Comparison of ENCODE assay signal across 8 mouse cellular contexts in the genomic region with DNA sequence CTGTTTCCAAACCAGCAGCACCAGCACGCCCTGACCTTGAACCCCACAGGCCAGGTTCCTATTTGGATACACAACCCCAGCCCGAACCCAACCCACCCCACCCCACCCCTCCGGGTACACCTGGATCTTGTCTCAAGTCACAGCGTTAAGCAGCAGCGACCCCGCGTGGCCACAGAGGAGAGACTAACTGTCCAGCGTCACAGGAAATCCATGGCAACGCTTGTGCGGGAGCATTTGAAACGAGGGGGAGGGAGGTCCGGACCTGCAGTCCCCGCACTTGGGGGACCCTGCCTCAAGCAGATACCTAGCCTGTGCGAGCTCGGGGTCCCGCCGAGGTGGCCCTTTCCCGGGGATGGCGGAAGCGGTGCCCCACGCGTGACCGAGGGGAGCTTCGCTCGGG. TPM values are rescaled to one million over a fixed set of nuclear protein-coding genes. Genes with fewer than 3 reads are reported as not detected.
A peak's percentile ranks its signal among the peaks of the same experiment; 100 is the strongest.
DNase-seq lines count a peak whose midpoint lies in the region; ATAC-seq and TF ChIP-seq lines count a peak whose summit lies in the region.

No protein-coding gene starts in this region.

- no peak for TF ChIP-seq EP300 in liver, embryonic 14.5 days (IDR thresholded peaks at IDR 0.05; ENCODE audit: low read depth)

- peak overlapping the region; percentile 72 for H3K9ac ChIP-seq in heart, embryonic 14.5 days (ENCODE audit: low read length)
- H3K9ac ChIP-seq in liver, embryonic 14.5 days (replicated peaks) = peak overlapping the region; percentile 45
- H3K9ac ChIP-seq in stomach, embryonic 15.5 days = peak overlapping the region; percentile 48

- peak; percentile 92 for DNase-seq in CD4-positive, CD25-positive, alpha-beta regulatory T cell, adult 2 months (ENCODE audit: low read depth, low spot score)
- DNase-seq in brain, adult 2 months (ENCODE audit: low read depth, low spot score) = peak; percentile 92
- DNase-seq in fibroblast of lung, adult 2 months (ENCODE audit: low read depth) = peak; percentile 53
- peak; percentile 94 for DNase-seq in kidney, postnatal 10 days
- peak; percentile 53 to 69 (median 58) for DNase-seq in liver, embryonic 14.5 days (ENCODE audit: low read depth in 3 of 3, low spot score in 3 of 3)
- DNase-seq in neural tube, embryonic 10.5 days (ENCODE audit: extremely low spot score, low spot score) = peak; percentile 89

- under 1% methylated on average over 25 of the region's 25 CpGs for WGBS in heart, embryonic 14.5 days
- 2% methylated on average over 25 of the region's 25 CpGs for WGBS in liver, embryonic 14.5 days (ENCODE audit: insufficient replicate concordance)
- under 1% methylated on average over 25 of the region's 25 CpGs for WGBS in stomach, embryonic 15.5 days

- H3K27me3 ChIP-seq in heart, embryonic 14.5 days (ENCODE audit: control insufficient read depth, insufficient read depth, low read length) = no peaks in the 10 kb centered on the region; the same call in 1 of the 2 replicates
- peaks cover 6% of the 10 kb centered on the region; the same call in 1 of the 2 replicates for H3K27me3 ChIP-seq in liver, embryonic 14.5 days (ENCODE audit: control insufficient read depth, insufficient read depth, low read length)
- H3K27me3 ChIP-seq in stomach, embryonic 15.5 days (replicated peaks) = no peaks in the 10 kb centered on the region

- H3K4me2 ChIP-seq in heart, embryonic 14.5 days (ENCODE audit: low read length) = peak overlapping the region; percentile 100
- peak overlapping the region; percentile 87 for H3K4me2 ChIP-seq in liver, embryonic 14.5 days (ENCODE audit: low read depth)
- H3K4me2 ChIP-seq in stomach, embryonic 15.5 days = peak overlapping the region; percentile 100

- no peak for ATAC-seq in heart, embryonic 14.5 days (ENCODE audit: insufficient number of reproducible peaks, insufficient read depth, low FRiP score, low read depth)
- ATAC-seq in liver, embryonic 14.5 days (ENCODE audit: insufficient read depth) = peak; percentile 40; the same call in 1 of the 2 replicates
- peak; percentile 51 for ATAC-seq in stomach, embryonic 15.5 days (ENCODE audit: insufficient read depth, low FRiP score, low read depth)

- no peaks in the 10 kb centered on the region for H3K9me3 ChIP-seq in heart, embryonic 14.5 days (ENCODE audit: control insufficient read depth, low read length)
- no peaks in the 10 kb centered on the region for H3K9me3 ChIP-seq in liver, embryonic 14.5 days (ENCODE audit: control insufficient read depth, low read length)
- H3K9me3 ChIP-seq in stomach, embryonic 15.5 days = no peaks in the 10 kb centered on the region

- H3K4me1 ChIP-seq in heart, embryonic 14.5 days (ENCODE audit: control insufficient read depth in 2 of 2, insufficient read depth in 2 of 2, low read length in 2 of 2) = peaks cover 0 to 9% of the 10 kb centered on the region in 2 experiments; a peak in 2 of 4 replicates
- H3K4me1 ChIP-seq in liver, embryonic 14.5 days (replicated peaks; ENCODE audit: control insufficient read depth in 2 of 2, insufficient read depth in 2 of 2, low read length in 1 of 2) = peaks cover 0 to 1% of the 10 kb centered on the region in 2 experiments; a peak in 2 of 4 replicates
- peaks cover 24% of the 10 kb centered on the region for H3K4me1 ChIP-seq in stomach, embryonic 15.5 days

- peak; percentile 85 for TF ChIP-seq CTCF in liver, embryonic 14.5 days (IDR thresholded peaks at IDR 0.05; ENCODE audit: low read depth)

- no peak overlapping the region for H3K27ac ChIP-seq in heart, embryonic 14.5 days (replicated peaks in 1 of 2; ENCODE audit: control insufficient read depth in 1 of 2, insufficient read depth in 1 of 2, low read depth in 2 of 2, low read length in 2 of 2)
- H3K27ac ChIP-seq in liver, embryonic 14.5 days = no peak overlapping the region
- no peak overlapping the region for H3K27ac ChIP-seq in stomach, embryonic 15.5 days

- H3K4me3 ChIP-seq in heart, embryonic 14.5 days (ENCODE audit: control insufficient read depth in 1 of 2, insufficient read depth in 1 of 2, low read depth in 1 of 2, low read length in 2 of 2) = peak overlapping the region; percentile 51 to 61
- peak overlapping the region; percentile 53 to 59 for H3K4me3 ChIP-seq in liver, embryonic 14.5 days (ENCODE audit: insufficient read depth in 1 of 2, low read depth in 2 of 2, low read length in 2 of 2)
- H3K4me3 ChIP-seq in stomach, embryonic 15.5 days (replicated peaks) = peak overlapping the region; percentile 68

- H3K36me3 ChIP-seq in heart, embryonic 14.5 days (ENCODE audit: control insufficient read depth, insufficient read depth, low read length) = no peaks in the 10 kb centered on the region
- no peaks in the 10 kb centered on the region for H3K36me3 ChIP-seq in liver, embryonic 14.5 days (replicated peaks; ENCODE audit: control insufficient read depth, insufficient read depth, low read depth)
- no peaks in the 10 kb centered on the region for H3K36me3 ChIP-seq in stomach, embryonic 15.5 days

RNA-seq across cellular contexts. Expression of a gene that starts 0.8 kb away (rescaled TPM):
- 0.31 and 0.45 TPM in 2 replicates for polyA plus RNA-seq in heart, embryonic 14.5 days (2014; fragmentation: Nextera tagmentation; extraction: Ambion mirVana)
- polyA plus RNA-seq in liver, embryonic 14.5 days (2012; rRNA removed) = 0.14 and 0.16 TPM in 2 replicates
- 0.13 TPM in 1 of 2 replicates, not detected in the other for polyA plus RNA-seq in liver, embryonic 14.5 days (2014; fragmentation: Nextera tagmentation; extraction: Ambion mirVana)
- polyA plus RNA-seq in stomach, embryonic 15.5 days (2015; fragmentation: Nextera tagmentation; extraction: Ambion mirVana) = 2.2 and 2.8 TPM in 2 replicates
